Mouse (Mus musculus) heart, adult 9 months (tissue): ENCODE data around the gene Magea2.
"Not testable (repeated sequence)": the region's sequence is repeated elsewhere in the genome, so short reads cannot be mapped to it uniquely, and the experiment has no call there.

ENCODE experiments used
- DNase-seq, 2 experiments: peaks; one replicate each; pipeline ENCODE4 v3.0.0; 2022; ENCODE audit warnings: low spot score in 2 of 2

Gene Magea2

GRCm38 (mm10) chrX:155093566-155093965 is at the start of gene Magea2:
Gene Magea2 (minus strand): TSS chrX:155093666.
- not testable (repeated sequence) for DNase-seq

- DNase-seq: not testable (repeated sequence)
These were observed 34.8 kb upstream of the Magea2 start, which contains the start of gene Cldn34b2 for GRCm38 (mm10) chrX:155128312-155128711. Gene Cldn34b2 (minus strand): TSS chrX:155128412.

GRCm38 (mm10) chrX:155098024-155098423 is 4.6 kb upstream of the Magea2 start:
- DNase-seq: peak in 1 of 2 experiments; percentile 4

GRCm38 (mm10) chrX:155089693-155090092 is 3.8 kb downstream of the Magea2 start, which contains the start of gene Magea1:
Gene Magea1 (minus strand): TSS chrX:155089793.
- not testable (repeated sequence) for DNase-seq

GRCm38 (mm10) chrX:155063045-155063444 is 30.4 kb downstream of the Magea2 start, which contains the start of gene Magea5:
Gene Magea5 (minus strand): TSS chrX:155063145.
- not testable (repeated sequence) for DNase-seq

GRCm38 (mm10) chrX:154995750-154996149 is 97.7 kb downstream of the Magea2 start, which contains the start of gene Magea8:
Gene Magea8 (minus strand): TSS chrX:154995850.
- DNase-seq: not testable (repeated sequence)
